Mouse (Mus musculus) forebrain, embryonic 11.5 days (tissue): ENCODE measurements around the gene Sdk2. TPM values are rescaled to one million over a fixed set of nuclear protein-coding genes. Genes with fewer than 3 reads are reported as not detected.

Experiments used
- ATAC-seq: fragments of 200-750 bp; cut with Nextera tagmentation; replicated peaks from 2 replicates; pipeline ENCODE4 v1.8.0; 2017; ENCODE audit warnings: moderate TSS enrichment; ENCODE audit not compliant: low FRiP score
- DNase-seq: peaks from one replicate; pipeline ENCODE4 v3.0.0-alpha.2; 2017; ENCODE audit warnings: low spot score
- H3K27ac ChIP-seq: fragments of 300-500 bp; sonication (generic); 2 replicates; pipeline ENCODE4 v1.5.1; 2014; ENCODE audit warnings: low read depth, low read length
- H3K27me3 ChIP-seq: fragments of 300-500 bp; sonication (generic); 2 replicates; pipeline ENCODE4 v1.6.1; 2014; ENCODE audit warnings: mild to moderate bottlenecking, low read length, mixed read lengths; ENCODE audit not compliant: control insufficient read depth, insufficient read depth
- H3K36me3 ChIP-seq: fragments of 300-500 bp; sonication (generic); 2 replicates; pipeline ENCODE4 v1.6.1; 2014; ENCODE audit warnings: mild to moderate bottlenecking, low read length, moderate library complexity, mixed read lengths; ENCODE audit not compliant: control insufficient read depth, insufficient read depth
- H3K4me1 ChIP-seq: fragments of 300-500 bp; sonication (generic); replicated peaks from 2 replicates; pipeline ENCODE4 v1.6.1; 2014; ENCODE audit warnings: low read length, mixed read lengths; ENCODE audit not compliant: control insufficient read depth, insufficient read depth
- H3K4me2 ChIP-seq: fragments of 300-500 bp; sonication (generic); 2 replicates; pipeline ENCODE4 v1.6.1; 2014; ENCODE audit warnings: low read depth, mild to moderate bottlenecking, low read length, moderate library complexity, mixed read lengths; ENCODE audit not compliant: severe bottlenecking
- H3K4me3 ChIP-seq: fragments of 300-500 bp; sonication (generic); 2 replicates; pipeline ENCODE4 v1.5.1; 2014; ENCODE audit warnings: low read depth, low read length
- H3K9ac ChIP-seq: fragments of 300-500 bp; sonication (generic); 2 replicates; pipeline ENCODE4 v1.6.1; 2014; ENCODE audit warnings: low read length
- H3K9me3 ChIP-seq: fragments of 300-500 bp; sonication (generic); 2 replicates; pipeline ENCODE4 v1.6.1; 2016; ENCODE audit warnings: low read length, mixed read lengths; ENCODE audit not compliant: control insufficient read depth
- WGBS: fragments of 180-500 bp; shearing (Covaris S2); extraction: QIAGEN DNeasy Blood & Tissue Kit; methylation state at CpG from one replicate; pipeline ENCODE4 v1.1.7; 2014; 5-methylcytosine and 5-hydroxymethylcytosine counted together
- polyA plus RNA-seq: library from polyadenylated mRNA; unstranded; fragments of >200 nt; fragmentation: Nextera tagmentation; extraction: Ambion mirVana; gene quantifications from 2 replicates; pipeline ENCODE4 v1.2.1, GENCODE M21; 2014

The Sdk2 gene
- polyA plus RNA-seq, 1 experiment from 2014 or later = 1.5 TPM

- DNase-seq = no peak
- no peak for ATAC-seq
- Histone ChIP-seq H3K4me3 (no peak overlapping the region), H3K9ac (no peak overlapping the region), H3K27me3 (no peaks in the 10 kb centered on the region), H3K4me2 (no peak overlapping the region), H3K36me3 (no peaks in the 10 kb centered on the region), H3K27ac (no peak overlapping the region), H3K9me3 (no peaks in the 10 kb centered on the region), H3K4me1 (no peaks in the 10 kb centered on the region)
- WGBS = 91% methylated on average over 10 of the region's 10 CpGs
Observed at GRCm38 (mm10) chr11:113820005-113820404, 246.8 kb downstream of the Sdk2 start.

GRCm38 (mm10) chr11:113819001-113819400 is 247.8 kb downstream of the Sdk2 start:
- Histone ChIP-seq H3K27ac (no peak overlapping the region), H3K4me2 (no peak overlapping the region), H3K9ac (no peak overlapping the region), H3K27me3 (no peaks in the 10 kb centered on the region), H3K9me3 (no peaks in the 10 kb centered on the region), H3K4me3 (no peak overlapping the region), H3K36me3 (no peaks in the 10 kb centered on the region), H3K4me1 (no peaks in the 10 kb centered on the region)
- DNase-seq (no peak), ATAC-seq (no peak)
- WGBS = 15% methylated on average over 1 of the region's 1 CpGs

GRCm38 (mm10) chr11:113816971-113817548 is 249.8 kb downstream of the Sdk2 start:
- no peaks in the 10 kb centered on the region for H3K9me3 ChIP-seq
- DNase-seq (no peak), ATAC-seq (no peak)
- WGBS = 77% methylated on average over 12 of the region's 12 CpGs
- no peak overlapping the region for H3K27ac ChIP-seq
- no peak overlapping the region for H3K4me2 ChIP-seq
- H3K9ac ChIP-seq = no peak overlapping the region
- H3K27me3 ChIP-seq = no peaks in the 10 kb centered on the region
- no peaks in the 10 kb centered on the region for H3K36me3 ChIP-seq
- no peaks in the 10 kb centered on the region for H3K4me1 ChIP-seq
- H3K4me3 ChIP-seq = no peak overlapping the region

- ATAC-seq (no peak), DNase-seq (no peak)
Observed at GRCm38 (mm10) chr11:113816439-113816838, 250.4 kb downstream of the Sdk2 start.

GRCm38 (mm10) chr11:113811546-113812339 is 255.1 kb downstream of the Sdk2 start:
- DNase-seq (no peak), ATAC-seq (no peak)
- Histone ChIP-seq H3K27me3 (no peaks in the 10 kb centered on the region), H3K4me2 (no peak overlapping the region), H3K36me3 (no peaks in the 10 kb centered on the region), H3K27ac (no peak overlapping the region), H3K9ac (no peak overlapping the region), H3K9me3 (no peaks in the 10 kb centered on the region), H3K4me1 (peaks cover 19% of the 10 kb centered on the region), H3K4me3 (no peak overlapping the region)
- WGBS = 64% methylated on average over 20 of the region's 20 CpGs

More at GRCm38 (mm10) chr11:113816439-113816838, 250.4 kb downstream of the Sdk2 start:
- H3K36me3 ChIP-seq = no peaks in the 10 kb centered on the region
- H3K27ac ChIP-seq = no peak overlapping the region
- no peak overlapping the region for H3K4me3 ChIP-seq
- H3K27me3 ChIP-seq = no peaks in the 10 kb centered on the region
- no peaks in the 10 kb centered on the region for H3K9me3 ChIP-seq
- no peak overlapping the region for H3K4me2 ChIP-seq
- 90% methylated on average over 4 of the region's 4 CpGs for WGBS
- H3K9ac ChIP-seq = no peak overlapping the region
- H3K4me1 ChIP-seq = no peaks in the 10 kb centered on the region

GRCm38 (mm10) chr11:113810638-113811545 is 256.0 kb downstream of the Sdk2 start:
- no peak overlapping the region for H3K27ac ChIP-seq
- no peaks in the 10 kb centered on the region for H3K9me3 ChIP-seq
- DNase-seq = peak; percentile 92
- peaks cover 21% of the 10 kb centered on the region for H3K4me1 ChIP-seq
- no peaks in the 10 kb centered on the region for H3K36me3 ChIP-seq
- peak; percentile 83 for ATAC-seq
- H3K27me3 ChIP-seq = no peaks in the 10 kb centered on the region
- 52% methylated on average over 24 of the region's 24 CpGs for WGBS
- no peak overlapping the region for H3K4me2 ChIP-seq
- peak overlapping the region; percentile 32; the same call in 1 of the 2 replicates for H3K9ac ChIP-seq
- H3K4me3 ChIP-seq = no peak overlapping the region

GRCm38 (mm10) chr11:113807086-113807485 is 259.8 kb downstream of the Sdk2 start:
- peaks cover 28% of the 10 kb centered on the region for H3K4me1 ChIP-seq
- ATAC-seq (no peak), DNase-seq (no peak)
- H3K4me2 ChIP-seq = no peak overlapping the region
- H3K36me3 ChIP-seq = no peaks in the 10 kb centered on the region
- H3K27ac ChIP-seq = no peak overlapping the region
- WGBS = 31% methylated on average over 9 of the region's 9 CpGs
- H3K27me3 ChIP-seq = no peaks in the 10 kb centered on the region
- H3K9me3 ChIP-seq = no peaks in the 10 kb centered on the region
- no peak overlapping the region for H3K9ac ChIP-seq
- H3K4me3 ChIP-seq = no peak overlapping the region

GRCm38 (mm10) chr11:113806382-113807077 is 260.3 kb downstream of the Sdk2 start:
- ATAC-seq = no peak
- 41% methylated on average over 9 of the region's 9 CpGs for WGBS
- no peak overlapping the region for H3K27ac ChIP-seq

More at GRCm38 (mm10) chr11:113806382-113807077, 260.3 kb downstream of the Sdk2 start:
- no peak for DNase-seq
- Histone ChIP-seq H3K4me1 (peaks cover 28% of the 10 kb centered on the region), H3K9me3 (no peaks in the 10 kb centered on the region), H3K4me3 (no peak overlapping the region), H3K36me3 (no peaks in the 10 kb centered on the region), H3K4me2 (no peak overlapping the region), H3K9ac (no peak overlapping the region), H3K27me3 (no peaks in the 10 kb centered on the region)
